Mouse (Mus musculus) MEL (cell line): ENCODE results near the gene Snx12. TPM values are rescaled to one million over a fixed set of nuclear protein-coding genes. Genes with fewer than 3 reads are reported as not detected.
A peak's percentile ranks its signal among the peaks of the same experiment; 100 is the strongest.

Experiments
- DNase-seq: peaks from one replicate; pipeline ENCODE4 v3.0.0; 2011; ENCODE audit warnings: low read depth, low spot score
- H3K27ac ChIP-seq: 2 replicates; pipeline ENCODE4 v1.5.1; 2012; ENCODE audit warnings: low read depth, mild to moderate bottlenecking, control low read depth, low read length, moderate library complexity; ENCODE audit not compliant: control insufficient read depth
- H3K27me3 ChIP-seq, 2 experiments: fragments of 150-350 bp in 1 of 2; sonication (generic) in 1 of 2; 2 replicates each; pipeline ENCODE4 v1.6.1; 2012; ENCODE audit warnings: low read length in 2 of 2, mild to moderate bottlenecking in 2 of 2, improper control_type of control experiment in 1 of 2, moderate library complexity in 1 of 2; ENCODE audit not compliant: insufficient read depth in 2 of 2, control insufficient read depth in 1 of 2
- H3K36me3 ChIP-seq, 2 experiments: 2 replicates each; pipeline ENCODE4 v1.6.1; 2012 to 2014; ENCODE audit warnings: low read length in 2 of 2, improper control_type of control experiment in 1 of 2, inconsistent platforms in 1 of 2, mild to moderate bottlenecking in 1 of 2; ENCODE audit not compliant: insufficient read depth in 2 of 2, control insufficient read depth in 1 of 2
- H3K4me1 ChIP-seq, 2 experiments: fragments of 150-350 bp in 1 of 2; sonication (generic) in 1 of 2; 2 replicates each; pipeline ENCODE4 v1.6.1; 2012; ENCODE audit warnings: low read length in 2 of 2, improper control_type of control experiment in 1 of 2, mild to moderate bottlenecking in 1 of 2; ENCODE audit not compliant: insufficient read depth in 2 of 2, control insufficient read depth in 1 of 2
- H3K4me3 ChIP-seq, 2 experiments: fragments of 150-350 bp in 1 of 2; sonication (generic) in 1 of 2; 2 replicates each; pipeline ENCODE4 v1.5.1; 2012; ENCODE audit warnings: low read depth in 2 of 2, low read length in 2 of 2, mild to moderate bottlenecking in 2 of 2, moderate library complexity in 2 of 2, control low read depth in 1 of 2, improper control_type of control experiment in 1 of 2; ENCODE audit not compliant: control insufficient read depth in 1 of 2, insufficient read depth in 1 of 2
- H3K79me2 ChIP-seq: 2 replicates; pipeline ENCODE4 v1.6.1; 2012; ENCODE audit warnings: mild to moderate bottlenecking, low read length, moderate library complexity; ENCODE audit not compliant: control insufficient read depth, poor library complexity, insufficient read depth
- H3K9ac ChIP-seq: 2 replicates; pipeline ENCODE4 v1.6.1; 2012; ENCODE audit warnings: low read depth, mild to moderate bottlenecking, control low read depth, low read length, moderate library complexity; ENCODE audit not compliant: control insufficient read depth, poor library complexity, severe bottlenecking
- H3K9me3 ChIP-seq: fragments of 150-350 bp; sonication (generic); replicated peaks from 2 replicates; pipeline ENCODE4 v1.6.1; 2012; ENCODE audit warnings: mild to moderate bottlenecking, low read length, improper control_type of control experiment, moderate library complexity; ENCODE audit not compliant: insufficient read depth
- CHD1 ChIP-seq: IDR thresholded peaks from 2 replicates; pipeline ENCODE4 v1.6.1; 2012; ENCODE audit warnings: low read depth, mild to moderate bottlenecking, inconsistent platforms, low read length, improper control_type of control experiment
- CHD2 ChIP-seq: IDR thresholded peaks from 2 replicates; pipeline ENCODE4 v1.6.1; 2011; ENCODE audit warnings: low read length, improper control_type of control experiment
- CTCF ChIP-seq, 3 experiments: IDR thresholded peaks in 2 of 3; conservative IDR thresholded peaks in 1 of 3; 2 replicates each; pipeline ENCODE4 v1.5.1; 2011 to 2012; ENCODE audit warnings: low read length in 3 of 3, low read depth in 2 of 3, mild to moderate bottlenecking in 2 of 3, improper control_type of control experiment in 1 of 3, inconsistent platforms in 1 of 3, mixed read lengths in 1 of 3, moderate library complexity in 1 of 3; ENCODE audit not compliant: control insufficient read depth in 1 of 3, insufficient read depth in 1 of 3, poor library complexity in 1 of 3, severe bottlenecking in 1 of 3
- E2F4 ChIP-seq: IDR thresholded peaks from 2 replicates; pipeline ENCODE4 v1.6.1; 2011; ENCODE audit warnings: low read depth, low read length, improper control_type of control experiment, borderline replicate concordance
- ELF1 ChIP-seq: IDR thresholded peaks from 2 replicates; pipeline ENCODE4 v1.6.1; 2014; ENCODE audit warnings: low read depth, mild to moderate bottlenecking, inconsistent platforms, low read length, improper control_type of control experiment, moderate library complexity
- EP300 ChIP-seq, 2 experiments: IDR thresholded peaks; 2 replicates each; pipeline ENCODE4 v1.6.1; 2011; ENCODE audit warnings: improper control_type of control experiment in 2 of 2, low read length in 2 of 2, low read depth in 1 of 2, mild to moderate bottlenecking in 1 of 2
- ETS1 ChIP-seq: IDR thresholded peaks from 2 replicates; pipeline ENCODE4 v1.6.1; 2012; ENCODE audit warnings: low read depth, mild to moderate bottlenecking, inconsistent platforms, low read length, improper control_type of control experiment, moderate library complexity
- JUND ChIP-seq: IDR thresholded peaks from 2 replicates; pipeline ENCODE4 v1.6.1; 2011; ENCODE audit warnings: low read depth, mild to moderate bottlenecking, improper control_type of control experiment, low read length
- KAT2A ChIP-seq: conservative IDR thresholded peaks from 2 replicates; pipeline ENCODE4 v1.6.1; 2012; ENCODE audit warnings: low read depth, low read length, improper control_type of control experiment, inconsistent platforms
- MAX ChIP-seq: IDR thresholded peaks from 2 replicates; pipeline ENCODE4 v1.6.1; 2011; ENCODE audit warnings: low read length, improper control_type of control experiment
- MEF2A ChIP-seq: IDR thresholded peaks from 2 replicates; pipeline ENCODE4 v1.6.1; 2014; ENCODE audit warnings: low read depth, mild to moderate bottlenecking, inconsistent platforms, low read length, improper control_type of control experiment; ENCODE audit not compliant: poor library complexity, insufficient replicate concordance, severe bottlenecking; ENCODE audit errors: extremely low read depth
- MYB ChIP-seq: IDR thresholded peaks from 2 replicates; pipeline ENCODE4 v1.6.1; 2011; ENCODE audit warnings: mild to moderate bottlenecking, low read depth, low read length, improper control_type of control experiment
- POLR2A ChIP-seq, 2 experiments: IDR thresholded peaks; 2 replicates each; pipeline ENCODE4 v1.6.1; 2011 to 2012; ENCODE audit warnings: low read length in 2 of 2, mild to moderate bottlenecking in 2 of 2, control low read depth in 1 of 2, improper control_type of control experiment in 1 of 2, low read depth in 1 of 2, moderate library complexity in 1 of 2; ENCODE audit not compliant: control insufficient read depth in 1 of 2, insufficient read depth in 1 of 2, poor library complexity in 1 of 2
- POLR2AphosphoS2 ChIP-seq: IDR thresholded peaks from 2 replicates; pipeline ENCODE4 v1.6.1; 2011; ENCODE audit warnings: low read length, improper control_type of control experiment
- RCOR1 ChIP-seq: IDR thresholded peaks from 2 replicates; pipeline ENCODE4 v1.6.1; 2012; ENCODE audit warnings: low read depth, mild to moderate bottlenecking, inconsistent platforms, low read length, improper control_type of control experiment
- SIN3A ChIP-seq: IDR thresholded peaks from 2 replicates; pipeline ENCODE4 v1.6.1; 2012; ENCODE audit warnings: low read length, improper control_type of control experiment, inconsistent platforms
- SMC3 ChIP-seq: IDR thresholded peaks from 2 replicates; pipeline ENCODE4 v1.6.1; 2011; ENCODE audit warnings: low read depth, low read length, improper control_type of control experiment
- TAL1 ChIP-seq: IDR thresholded peaks from 2 replicates; pipeline ENCODE4 v1.6.1; 2012; ENCODE audit warnings: mild to moderate bottlenecking, inconsistent platforms, low read length, moderate library complexity, mixed read lengths
- TCF12 ChIP-seq: IDR thresholded peaks from 2 replicates; pipeline ENCODE4 v1.6.1; 2014; ENCODE audit warnings: low read depth, mild to moderate bottlenecking, inconsistent platforms, low read length, improper control_type of control experiment, moderate library complexity
- ZC3H11A ChIP-seq: IDR thresholded peaks from 2 replicates; pipeline ENCODE4 v1.6.1; 2012; ENCODE audit warnings: low read depth, mild to moderate bottlenecking, inconsistent platforms, low read length, improper control_type of control experiment
- polyA plus RNA-seq, 2 experiments: library from polyadenylated mRNA; stranded (reverse) in 1 of 2; unstranded in 1 of 2; fragments of >175 nt in 1 of 2; fragments of >200 nt in 1 of 2; gene quantifications; 2 replicates each; pipeline versions ENCODE4 v1.2.1 to v1.2.4; 2012; ENCODE audit warnings: low replicate concordance in 2 of 2, low read depth in 1 of 2; ENCODE audit not compliant: insufficient read length in 2 of 2, insufficient read depth in 1 of 2, missing spikeins in 1 of 2
- total RNA-seq: library from RNA; depleted of rRNA; stranded (reverse); fragments of 300-350 nt; gene quantifications from 2 replicates; pipeline ENCODE4 v1.2.3, GENCODE M21; 2012

Snx12 gene
- total and polyA plus RNA-seq, 3 experiments: 22.7 to 32.5 TPM; not detected in 1

- TF ChIP-seq MEF2A: no peak
- no peak for TF ChIP-seq MYB
- TF ChIP-seq CHD2: peak; percentile 46; the same call in 1 of the 2 replicates
- TF ChIP-seq JUND: no peak
- no peak for TF ChIP-seq POLR2A (IDR thresholded peaks at IDR 0.05; ENCODE audit: control insufficient read depth in 1 of 2, insufficient read depth in 1 of 2, low read depth in 1 of 2, low read length in 2 of 2, poor library complexity in 1 of 2)
- no peak for TF ChIP-seq ELF1
- no peak for TF ChIP-seq CTCF (IDR thresholded peaks at IDR 0.05 in 2 of 3, conservative IDR thresholded peaks at IDR 0.05 in 1 of 3; ENCODE audit: control insufficient read depth in 1 of 3, insufficient read depth in 1 of 3, low read depth in 2 of 3, low read length in 3 of 3, poor library complexity in 1 of 3, severe bottlenecking in 1 of 3)
- peak; percentile 42; the same call in 1 of the 2 replicates for TF ChIP-seq RCOR1
- peak; percentile 59; the same call in 1 of the 2 replicates for TF ChIP-seq TCF12
- no peak for TF ChIP-seq ZC3H11A
- no peak for TF ChIP-seq SMC3
- no peak for TF ChIP-seq CHD1
- TF ChIP-seq E2F4: no peak
- TF ChIP-seq TAL1: 0 out of 2 replicates have a peak, but pooled peaks have one; percentile 12
- peak; percentile 47; the same call in 1 of the 2 replicates for TF ChIP-seq ETS1
- no peak for TF ChIP-seq MAX
- no peak for TF ChIP-seq POLR2AphosphoS2
- TF ChIP-seq EP300 (IDR thresholded peaks at IDR 0.05; ENCODE audit: low read depth in 1 of 2, low read length in 2 of 2): peak in 1 of 2 experiments; percentile 66; a peak in 3 of 4 replicates
- TF ChIP-seq KAT2A: no peak
- TF ChIP-seq SIN3A: no peak
- Histone ChIP-seq H3K9ac (no peak overlapping the region), H3K4me3 (no peak overlapping the region), H3K36me3 (peaks cover 0 to 18% of the 10 kb centered on the region in 2 experiments; a peak in 2 of 4 replicates), H3K4me1 (peaks cover 4 to 16% of the 10 kb centered on the region in 2 experiments; a peak in 3 of 4 replicates), H3K9me3 (no peaks in the 10 kb centered on the region), H3K27ac (peak overlapping the region; percentile 16), H3K27me3 (no peaks in the 10 kb centered on the region), H3K79me2 (no peaks in the 10 kb centered on the region; the same call in 1 of the 2 replicates)
- DNase-seq: peak; percentile 22
These were observed 38.3 kb upstream of the Snx12 start for GRCm38 (mm10) chrX:101260441-101261325.
